Mouse (Mus musculus): ENCODE data around the gene Slmap. TPM values are rescaled to one million over a fixed set of nuclear protein-coding genes. Genes with fewer than 3 reads are reported as not detected.
"Not testable (repeated sequence)": the region's sequence is repeated elsewhere in the genome, so short reads cannot be mapped to it uniquely, and the experiment has no call there.

Gene Slmap
- total RNA-seq, 1 experiment from 2014 or later = 107 TPM

GRCm38 (mm10) chr14:26391866-26392265 lies 142.9 kb downstream of the Slmap start:
- DNase-seq = no peak

- not testable (repeated sequence) for DNase-seq
Observed at GRCm38 (mm10) chr14:26388961-26389360, 145.8 kb downstream of the Slmap start.

- not testable (repeated sequence) for DNase-seq
Observed at GRCm38 (mm10) chr14:26386999-26387398, 147.7 kb downstream of the Slmap start.

GRCm38 (mm10) chr14:26385659-26386058 lies 149.1 kb downstream of the Slmap start:
- DNase-seq = not testable (repeated sequence)

GRCm38 (mm10) chr14:26379071-26379470 lies 155.7 kb downstream of the Slmap start:
- DNase-seq = no peak

- peak; percentile 81 for DNase-seq
Observed at GRCm38 (mm10) chr14:26376652-26377051, 158.1 kb downstream of the Slmap start.

Other genes with a start within 250 kb of the Slmap start
- gene Dennd6a, start 38.9 kb upstream of the Slmap start, total RNA-seq (2021) = 32.5 and 37.0 TPM in 2 replicates
- 190 and 198 TPM in 2 replicates for gene Arf4, start 103.1 kb upstream of the Slmap start, total RNA-seq (2021)
- gene Pde12, start 135.0 kb upstream of the Slmap start, total RNA-seq (2021) = 9.0 and 10.1 TPM in 2 replicates
- not detected in 2 replicates for gene Dnah12, start 158.3 kb upstream of the Slmap start, total RNA-seq (2021)

All from adrenal gland, postnatal 14 days (tissue).